Mouse (Mus musculus): ENCODE measurements at regions not wholly inside any gene's neighbourhood (a gene's known extent, or its start where the extent isn't known, plus 50 kb on each side); places are given as distances from the start of the nearest gene placed in this dataset.

DNA sequence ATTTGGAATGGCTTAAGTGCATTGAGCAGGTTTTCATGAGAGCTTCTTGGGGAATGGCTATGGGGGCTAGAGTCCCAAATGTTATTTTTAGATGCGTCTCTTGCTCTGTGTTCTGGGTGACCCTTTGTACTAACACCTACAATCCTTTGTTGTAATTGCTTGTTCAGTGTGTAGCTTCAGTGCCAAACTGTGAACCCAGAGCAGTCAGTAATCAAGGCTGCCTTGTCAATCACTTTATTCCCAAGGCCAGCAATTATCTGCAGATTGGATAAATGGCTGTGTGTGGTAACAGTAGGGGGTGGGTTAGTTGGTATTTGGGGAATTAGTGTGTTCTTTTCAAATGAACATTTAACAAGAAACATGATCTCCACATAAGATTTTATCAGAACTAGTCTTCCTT is 390.4 kb downstream of the Poteg start:
- DNase-seq (ENCODE audit: low read depth, low spot score), result no peak

DNA sequence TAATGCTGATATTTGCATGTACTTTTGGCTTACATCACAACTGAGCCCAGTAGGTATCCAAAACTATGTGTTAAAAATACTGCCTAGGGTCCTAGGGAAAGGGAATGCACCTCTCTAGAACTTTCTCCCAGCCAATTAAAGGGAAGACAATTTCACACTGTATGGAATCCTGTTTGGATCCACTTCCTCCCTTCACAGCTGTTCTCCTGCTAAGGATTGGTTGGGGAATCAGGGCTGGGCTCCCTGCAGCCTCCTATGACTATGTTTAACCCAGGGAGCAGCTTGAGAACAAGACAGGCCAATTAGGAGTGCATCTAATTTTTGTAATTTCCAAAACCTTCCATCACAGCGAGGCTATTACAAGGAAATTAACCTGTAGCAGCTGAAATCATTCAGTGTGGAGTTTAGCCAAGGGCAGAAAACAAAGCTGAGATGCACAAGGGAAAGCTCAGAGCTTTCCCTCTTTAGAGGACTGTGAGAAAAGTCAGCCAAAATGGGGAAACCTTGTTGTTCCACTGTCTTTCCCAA is 419.1 kb downstream of the Poteg start:
- DNase-seq (ENCODE audit: low read depth, low spot score), result peak; percentile 6

DNA sequence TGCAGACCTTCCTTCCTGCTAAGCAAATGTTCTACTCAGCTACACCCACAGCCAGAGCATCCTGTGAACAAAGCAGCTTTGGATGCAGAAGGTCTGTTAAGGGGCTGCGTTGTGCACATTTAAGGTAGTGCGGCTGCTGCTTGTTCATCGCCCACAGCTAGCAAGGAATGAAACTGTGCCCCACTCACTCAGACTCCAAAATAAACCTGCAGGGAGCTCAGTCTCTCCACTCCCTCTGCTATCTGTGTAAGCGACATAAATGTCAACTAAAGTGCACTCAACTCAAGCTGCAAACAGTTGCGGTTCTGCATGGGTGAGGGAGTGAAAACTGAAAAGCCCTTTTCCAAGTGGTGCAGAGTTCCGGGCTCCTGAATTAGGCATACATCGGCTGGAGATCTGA is 421.1 kb downstream of the Poteg start:
- no peak for DNase-seq (ENCODE audit: low read depth, low spot score)

DNA sequence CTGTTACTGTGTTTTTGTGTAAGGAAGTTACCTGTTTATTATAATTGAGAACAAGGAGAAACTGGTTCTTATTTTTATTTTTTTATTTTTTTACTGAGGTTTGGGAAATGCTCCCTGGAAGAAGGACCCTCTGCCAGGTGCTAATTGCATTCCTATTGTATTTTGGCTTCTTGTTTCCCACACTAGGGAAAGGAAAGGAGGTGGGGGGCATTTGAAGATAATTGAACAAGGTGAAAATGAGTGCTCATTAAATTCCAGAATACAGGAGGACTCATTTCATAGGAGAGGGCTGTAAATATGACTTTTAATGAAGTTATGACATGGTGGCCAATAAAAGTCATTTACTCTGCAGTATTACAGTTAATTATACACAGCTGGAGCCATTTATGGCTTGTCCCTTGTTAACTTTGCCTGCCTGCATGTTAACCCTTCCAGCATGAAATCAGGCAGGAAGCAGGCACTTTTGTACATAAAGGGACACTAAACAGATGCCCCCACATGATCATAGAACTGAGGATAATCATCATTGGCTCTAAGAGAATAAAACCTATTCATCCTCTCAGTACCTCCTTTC is 430.3 kb downstream of the Poteg start:
- no peak for DNase-seq (ENCODE audit: low read depth, low spot score)

DNA sequence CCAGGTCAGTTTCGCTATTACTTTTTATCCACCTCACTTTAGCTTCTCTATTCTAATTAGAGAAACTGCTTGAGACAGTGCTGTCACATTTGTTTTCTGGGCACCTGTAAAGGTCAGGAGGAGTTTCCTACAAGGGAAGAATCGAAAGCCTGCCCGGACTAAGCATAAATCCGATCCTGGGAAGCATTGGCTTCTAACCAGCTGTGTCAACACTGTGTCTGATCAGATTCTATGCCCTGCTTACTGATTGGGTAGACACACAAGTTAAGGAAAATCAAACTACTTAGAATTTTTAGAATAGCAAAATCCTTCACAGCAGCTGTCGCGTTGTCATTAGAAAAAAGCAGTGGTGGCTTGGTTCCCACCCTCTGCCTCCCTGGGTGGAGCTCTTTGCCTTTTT is 441.8 kb downstream of the Poteg start:
- DNase-seq (ENCODE audit: low read depth, low spot score), result no peak

DNA sequence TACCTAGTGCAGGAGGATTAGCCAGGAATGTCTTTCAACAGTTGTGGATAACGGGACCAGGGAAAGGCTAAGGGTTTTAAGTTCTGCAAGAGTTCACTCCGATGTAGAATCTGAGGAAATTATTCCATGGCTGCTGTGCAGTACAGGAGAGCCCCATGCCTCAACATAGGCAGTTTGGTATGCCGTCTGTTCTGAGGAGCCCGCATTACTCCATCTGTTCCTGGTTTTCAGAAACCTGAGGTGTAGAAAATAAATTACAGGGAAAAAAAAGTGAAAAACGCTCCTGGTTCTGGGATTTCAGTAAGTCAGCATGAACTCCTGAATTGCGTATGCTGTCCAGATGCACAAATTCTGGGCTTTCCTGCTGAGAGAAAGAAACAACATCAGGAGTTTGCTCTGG is 446.9 kb downstream of the Poteg start:
- DNase-seq (ENCODE audit: low read depth, low spot score), result no peak

DNA sequence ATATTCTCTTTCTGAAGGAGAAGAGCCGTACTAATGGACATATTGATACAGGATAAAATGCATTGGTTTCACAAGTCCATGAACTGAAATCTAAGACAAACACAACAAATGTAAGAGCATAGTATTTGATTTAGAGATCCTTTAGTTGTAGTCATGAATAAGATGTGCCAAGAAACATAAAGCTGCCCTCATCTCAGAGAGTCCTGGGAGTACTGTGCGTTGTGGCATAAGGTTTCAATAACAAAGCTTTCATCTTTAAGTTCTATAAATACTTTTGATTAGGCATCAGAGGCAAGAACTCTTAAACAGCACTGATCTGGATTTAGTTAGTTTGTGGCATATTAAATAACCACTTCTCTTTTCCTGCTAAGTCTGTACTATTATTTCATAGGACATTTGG is 452.6 kb downstream of the Poteg start:
- no peak for DNase-seq (ENCODE audit: low read depth, low spot score)

DNA sequence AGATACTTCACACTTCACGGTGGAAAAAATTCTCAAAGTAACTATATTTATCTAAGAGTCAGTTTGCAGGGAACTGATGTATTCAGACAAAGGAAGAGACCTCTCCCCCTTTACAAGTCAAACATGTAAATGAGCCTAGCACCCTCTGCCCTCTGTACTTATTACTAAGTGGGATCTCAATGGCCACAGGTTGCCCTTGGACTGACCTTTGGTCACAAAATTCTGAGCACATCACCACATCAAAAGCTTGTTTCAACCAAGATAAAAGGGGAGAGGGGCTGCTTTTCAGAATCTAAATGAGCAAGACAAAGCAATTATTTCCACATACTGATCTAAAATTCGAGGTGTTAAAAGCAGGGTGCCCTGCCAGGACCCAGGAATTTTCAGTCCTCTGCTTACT is 456.3 kb downstream of the Poteg start:
- no peak for DNase-seq (ENCODE audit: low read depth, low spot score)

DNA sequence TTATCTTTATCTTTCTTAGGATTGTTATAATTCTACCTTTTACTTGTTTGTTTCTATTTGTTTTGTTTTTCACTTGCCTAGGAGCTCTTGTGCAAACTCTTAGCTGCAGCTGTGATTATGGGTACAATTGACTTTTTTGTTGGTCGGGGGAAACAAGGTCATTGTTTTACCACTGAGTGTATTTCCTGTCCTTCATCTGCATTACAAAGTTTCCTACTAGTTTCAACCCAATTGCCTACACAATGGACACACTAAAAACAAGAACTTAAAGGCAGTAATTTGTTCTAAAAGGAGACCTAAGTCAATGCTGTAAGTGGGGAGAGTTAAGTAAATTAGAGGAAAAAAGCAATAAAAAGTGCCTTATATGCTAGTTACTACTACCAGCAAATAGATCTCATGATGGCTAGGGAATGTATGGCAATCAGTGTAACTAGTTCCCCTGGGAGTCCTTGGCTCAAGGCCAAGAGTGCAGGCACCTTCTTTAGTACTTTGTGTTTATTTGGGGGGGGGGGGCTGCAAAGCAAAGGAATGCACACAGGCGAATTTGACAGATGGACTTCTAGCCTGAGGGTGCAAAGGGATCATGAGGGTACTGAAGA is 462.0 kb downstream of the Poteg start:
- DNase-seq (ENCODE audit: low read depth, low spot score), result no peak

DNA sequence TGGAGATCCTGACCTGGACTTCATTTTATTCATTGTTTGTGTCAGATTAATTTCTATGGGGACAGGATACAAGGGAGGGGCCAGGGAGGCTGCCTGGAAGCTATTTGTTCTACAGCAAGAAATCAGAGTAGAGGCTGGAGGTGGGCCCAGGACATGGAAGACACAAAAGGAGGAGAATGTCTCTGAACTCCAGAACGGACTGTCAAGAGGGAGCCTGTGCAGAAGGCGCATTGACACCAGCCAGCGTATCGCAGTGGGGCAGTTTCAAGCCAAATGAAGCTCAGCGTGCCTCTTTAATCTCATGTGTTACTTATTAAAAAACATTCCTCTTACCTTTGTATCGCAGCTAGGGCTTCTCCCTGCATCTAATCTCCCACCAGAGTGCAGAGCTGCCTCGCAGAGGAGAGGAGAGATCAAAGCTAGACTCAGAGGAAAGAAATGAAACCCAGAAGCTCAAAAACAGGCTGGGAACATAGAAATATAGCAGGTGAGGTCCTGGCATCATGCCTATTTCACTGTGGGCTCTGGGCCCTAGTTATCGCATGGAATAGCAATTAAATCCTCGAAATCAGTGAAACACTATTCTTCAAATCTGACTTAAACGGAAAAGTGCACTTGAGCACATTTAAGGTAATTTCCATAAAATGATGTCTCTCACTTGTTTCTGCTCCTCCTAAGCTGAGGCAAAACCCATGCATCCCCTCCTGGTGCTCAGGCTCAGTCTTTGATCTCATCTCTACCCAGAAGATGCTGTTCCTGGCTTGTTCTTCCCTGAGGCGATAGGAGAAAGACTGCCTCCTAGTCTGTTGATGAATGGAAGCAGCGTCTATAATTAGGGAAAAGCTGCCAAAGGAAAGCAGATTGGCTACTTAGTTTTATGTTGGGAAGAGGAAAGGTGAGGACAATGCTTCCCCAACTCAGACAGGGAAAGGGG is 491.4 kb downstream of the Poteg start:
- DNase-seq (ENCODE audit: low read depth, low spot score), result no peak

DNA sequence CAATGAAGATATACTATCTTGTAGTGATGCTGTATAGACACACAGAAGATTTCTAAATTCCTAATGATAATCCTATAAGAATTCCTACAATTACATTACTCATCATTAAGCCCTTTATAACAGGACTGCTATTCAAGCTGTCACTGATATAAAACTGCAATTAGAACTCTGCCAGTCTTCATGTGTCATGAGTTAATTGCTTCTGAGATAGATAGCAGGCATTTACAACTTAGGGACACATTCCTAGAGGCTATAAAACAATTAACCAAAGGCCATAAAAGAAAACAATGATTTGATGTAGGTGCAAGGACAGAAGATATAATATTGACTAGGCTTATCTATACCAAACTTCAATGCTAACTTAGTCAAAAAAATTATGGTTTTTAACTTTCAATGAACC is 507.5 kb downstream of the Poteg start:
- DNase-seq (ENCODE audit: low read depth, low spot score), result no peak

DNA sequence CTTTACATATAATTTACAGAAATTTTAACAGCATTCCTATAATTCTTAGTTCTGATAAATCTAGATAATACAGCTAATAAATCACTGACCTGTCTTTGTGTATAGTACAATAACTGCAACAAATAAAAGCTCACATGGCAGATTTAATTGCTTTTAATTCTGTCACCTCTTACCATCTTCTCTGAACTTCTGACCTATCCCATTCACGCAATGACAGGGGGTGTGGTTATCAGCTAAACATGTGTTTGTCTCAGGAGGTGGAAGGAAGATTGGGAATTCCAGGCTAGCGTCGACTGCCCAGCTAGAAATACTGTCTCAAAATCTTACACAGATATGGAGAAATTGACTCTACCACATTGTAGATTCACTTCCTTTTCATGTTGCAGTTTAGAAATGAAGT is 533.5 kb downstream of the Poteg start:
- DNase-seq (ENCODE audit: low read depth, low spot score), result no peak

DNA sequence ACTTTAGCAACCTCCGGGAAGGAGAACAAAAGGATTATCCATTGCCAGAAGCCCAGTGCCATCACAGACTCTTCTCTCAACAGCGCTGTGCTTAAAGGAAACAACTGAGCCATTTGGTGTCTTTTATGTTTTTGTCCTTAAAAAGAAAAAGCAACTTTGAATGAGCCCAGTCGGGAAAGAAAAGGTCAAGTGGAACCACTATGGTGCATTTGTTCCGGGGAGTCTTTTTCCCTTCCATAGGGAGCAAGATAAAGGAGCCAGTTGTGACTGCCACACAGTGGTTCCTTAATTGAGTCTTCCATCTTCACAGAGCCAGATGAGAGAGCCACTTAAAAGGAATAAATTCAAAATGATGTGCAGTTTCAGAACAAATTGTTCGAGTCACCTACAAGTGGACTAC is 534.3 kb downstream of the Poteg start:
- no peak for DNase-seq (ENCODE audit: low read depth, low spot score)

DNA sequence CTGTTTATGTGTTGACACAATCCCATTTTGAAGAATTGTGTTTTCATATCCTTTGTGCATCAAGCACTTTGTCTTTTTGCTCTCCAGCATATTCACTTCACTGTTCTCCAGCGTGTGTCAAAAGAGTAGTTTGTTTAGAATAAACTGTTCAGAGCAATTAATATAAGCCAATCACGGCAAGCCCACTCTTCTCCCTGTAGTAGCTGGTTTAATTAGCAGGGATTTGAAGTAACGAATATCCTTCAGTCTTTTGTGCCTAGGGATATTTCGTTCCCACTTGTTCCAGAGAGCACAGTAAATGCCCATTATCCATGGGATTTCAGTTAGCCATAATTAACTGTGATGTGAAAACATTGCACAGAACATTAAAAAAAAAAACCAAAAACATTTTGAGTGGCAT is 565.4 kb downstream of the Poteg start:
- DNase-seq (ENCODE audit: low read depth, low spot score), result no peak

All from retina, postnatal 7 days (tissue).